Mouse (Mus musculus) lung, embryonic 16.5 days (tissue): ENCODE data around the gene Cggbp1. TPM values are rescaled to one million over a fixed set of nuclear protein-coding genes. Genes with fewer than 3 reads are reported as not detected.

ENCODE experiments used
- ATAC-seq: fragments of 200-750 bp; cut with Nextera tagmentation; 2 replicates; pipeline ENCODE4 v1.8.0; 2017; ENCODE audit warnings: low read depth, mild to moderate bottlenecking, moderate library complexity
- H3K27ac ChIP-seq: fragments of 300-500 bp; sonication (generic); 2 replicates; pipeline ENCODE4 v1.5.1; 2014; ENCODE audit warnings: mild to moderate bottlenecking, control low read depth, low read length
- H3K27me3 ChIP-seq: fragments of 300-500 bp; sonication (generic); 2 replicates; pipeline ENCODE4 v1.6.1; 2014; ENCODE audit warnings: low read depth, low read length, mixed read lengths; ENCODE audit not compliant: control insufficient read depth, insufficient read depth
- H3K36me3 ChIP-seq: fragments of 300-500 bp; sonication (generic); 2 replicates; pipeline ENCODE4 v1.6.1; 2014; ENCODE audit warnings: low read length; ENCODE audit not compliant: control insufficient read depth, insufficient read depth
- H3K4me1 ChIP-seq: fragments of 300-500 bp; sonication (generic); replicated peaks from 2 replicates; pipeline ENCODE4 v1.6.1; 2014; ENCODE audit warnings: low read length, mixed read lengths; ENCODE audit not compliant: control insufficient read depth, insufficient read depth
- H3K4me2 ChIP-seq: fragments of 300-500 bp; sonication (generic); 2 replicates; pipeline ENCODE4 v1.6.1; 2014; ENCODE audit warnings: low read depth, low read length, control low read depth
- H3K4me3 ChIP-seq: fragments of 300-500 bp; sonication (generic); 2 replicates; pipeline ENCODE4 v1.5.1; 2014; ENCODE audit warnings: mild to moderate bottlenecking, low read length, control low read depth
- H3K9ac ChIP-seq: fragments of 300-500 bp; sonication (generic); 2 replicates; pipeline ENCODE4 v1.6.1; 2014; ENCODE audit warnings: low read length, control low read depth
- H3K9me3 ChIP-seq: fragments of 300-500 bp; sonication (generic); 2 replicates; pipeline ENCODE4 v1.6.1; 2016; ENCODE audit warnings: low read length; ENCODE audit not compliant: control insufficient read depth
- WGBS: fragments of 180-500 bp; shearing (Covaris S2); extraction: QIAGEN DNeasy Blood & Tissue Kit; methylation state at CpG from one replicate; pipeline ENCODE4 v1.1.7; 2014; 5-methylcytosine and 5-hydroxymethylcytosine counted together
- polyA plus RNA-seq: library from polyadenylated mRNA; unstranded; fragments of >200 nt; fragmentation: Nextera tagmentation; extraction: Ambion mirVana; gene quantifications from 2 replicates; pipeline ENCODE4 v1.2.1, GENCODE M21; 2015

Gene Cggbp1
- polyA plus RNA-seq, 1 experiment from 2014 or later, result 92.0 TPM

DNA sequence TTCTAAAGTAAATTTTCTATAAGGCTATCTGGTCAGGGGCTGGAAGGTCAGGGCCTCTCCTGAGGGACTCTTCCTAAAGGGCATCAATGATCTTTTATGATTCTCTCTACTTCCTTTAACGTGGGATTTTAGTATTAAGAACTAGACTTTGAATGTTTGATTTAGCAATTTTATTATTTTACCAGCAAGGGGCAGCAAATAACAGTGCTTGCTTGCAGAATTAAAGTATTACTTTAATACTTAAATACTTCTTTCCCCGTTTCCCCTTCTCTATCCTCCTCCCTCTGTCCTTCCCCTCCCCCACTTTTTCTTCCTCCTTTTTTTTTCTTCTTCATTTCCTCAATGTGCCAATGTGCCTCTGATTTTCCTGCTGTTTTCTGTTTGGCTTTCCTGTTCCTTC lies 51.5 kb downstream of the Cggbp1 start:
- no peak overlapping the region for H3K27ac ChIP-seq
- H3K9me3 ChIP-seq, result no peaks in the 10 kb centered on the region
- no peaks in the 10 kb centered on the region for H3K36me3 ChIP-seq
- no peak overlapping the region for H3K4me3 ChIP-seq
- no peak for ATAC-seq
- H3K4me1 ChIP-seq, result no peaks in the 10 kb centered on the region
- no peak overlapping the region for H3K4me2 ChIP-seq
- WGBS, result 31% methylated on average over 2 of the region's 2 CpGs
- no peak overlapping the region for H3K9ac ChIP-seq
- no peaks in the 10 kb centered on the region for H3K27me3 ChIP-seq

GRCm38 (mm10) chr16:64907112-64907511 lies 55.3 kb downstream of the Cggbp1 start:
- Histone ChIP-seq H3K36me3 (no peaks in the 10 kb centered on the region), H3K9me3 (no peaks in the 10 kb centered on the region), H3K9ac (no peak overlapping the region), H3K27me3 (no peaks in the 10 kb centered on the region), H3K4me3 (no peak overlapping the region), H3K27ac (no peak overlapping the region), H3K4me1 (no peaks in the 10 kb centered on the region), H3K4me2 (no peak overlapping the region)
- no peak for ATAC-seq
- 18% methylated on average over 3 of the region's 3 CpGs for WGBS

GRCm38 (mm10) chr16:64908747-64909146 lies 57.0 kb downstream of the Cggbp1 start:
- Histone ChIP-seq H3K4me1 (no peaks in the 10 kb centered on the region), H3K27ac (no peak overlapping the region), H3K36me3 (no peaks in the 10 kb centered on the region), H3K4me2 (no peak overlapping the region), H3K27me3 (no peaks in the 10 kb centered on the region), H3K9ac (no peak overlapping the region), H3K4me3 (no peak overlapping the region), H3K9me3 (no peaks in the 10 kb centered on the region)
- 78% methylated on average over 10 of the region's 10 CpGs for WGBS
- ATAC-seq, result no peak

Other genes starting within 250 kb of the Cggbp1 start
- not detected in 2 replicates for gene Csnka2ip, start 249.6 kb upstream of the Cggbp1 start, polyA plus RNA-seq
- gene 4930453N24Rik, start 80.8 kb upstream of the Cggbp1 start, polyA plus RNA-seq, result 21.3 and 21.8 TPM in 2 replicates
- 5.9 and 7.0 TPM in 2 replicates for gene Zfp654, start 344 bp upstream of the Cggbp1 start, polyA plus RNA-seq